Mouse (Mus musculus) kidney, postnatal 4 days (tissue): ENCODE data around the gene Ppp1r3g.
A peak's percentile ranks its signal among the peaks of the same experiment; 100 is the strongest.

Source experiments
- DNase-seq, 2 experiments: peaks; one replicate each; pipeline ENCODE4 v3.0.0; 2021; ENCODE audit warnings: mixed read lengths in 2 of 2

The Ppp1r3g gene

GRCm38 (mm10) chr13:35995696-35996426 is 37.2 kb downstream of the Ppp1r3g start:
- DNase-seq = no peak

- no peak for DNase-seq
Measured at GRCm38 (mm10) chr13:35997606-35998005, 39.0 kb downstream of the Ppp1r3g start.

GRCm38 (mm10) chr13:36000798-36001197 is 42.2 kb downstream of the Ppp1r3g start:
- no peak for DNase-seq

GRCm38 (mm10) chr13:36009981-36010380 is 51.3 kb downstream of the Ppp1r3g start:
- DNase-seq = no peak

GRCm38 (mm10) chr13:36015636-36016035 is 57.0 kb downstream of the Ppp1r3g start:
- DNase-seq = no peak

- DNase-seq = no peak
Measured at GRCm38 (mm10) chr13:36018017-36018416, 59.4 kb downstream of the Ppp1r3g start.

- peak; percentile 69 to 76 for DNase-seq
Measured at GRCm38 (mm10) chr13:36019309-36020274, 61.0 kb downstream of the Ppp1r3g start.
